Mouse (Mus musculus) heart, adult 9 months (tissue): Measurements from ENCODE around the gene Slc30a3.
A peak's percentile ranks its signal among the peaks of the same experiment; 100 is the strongest.

Source experiments
- DNase-seq, 2 experiments: peaks; one replicate each; pipeline ENCODE4 v3.0.0; 2022; ENCODE audit warnings: low spot score in 2 of 2

Slc30a3 gene

DNA sequence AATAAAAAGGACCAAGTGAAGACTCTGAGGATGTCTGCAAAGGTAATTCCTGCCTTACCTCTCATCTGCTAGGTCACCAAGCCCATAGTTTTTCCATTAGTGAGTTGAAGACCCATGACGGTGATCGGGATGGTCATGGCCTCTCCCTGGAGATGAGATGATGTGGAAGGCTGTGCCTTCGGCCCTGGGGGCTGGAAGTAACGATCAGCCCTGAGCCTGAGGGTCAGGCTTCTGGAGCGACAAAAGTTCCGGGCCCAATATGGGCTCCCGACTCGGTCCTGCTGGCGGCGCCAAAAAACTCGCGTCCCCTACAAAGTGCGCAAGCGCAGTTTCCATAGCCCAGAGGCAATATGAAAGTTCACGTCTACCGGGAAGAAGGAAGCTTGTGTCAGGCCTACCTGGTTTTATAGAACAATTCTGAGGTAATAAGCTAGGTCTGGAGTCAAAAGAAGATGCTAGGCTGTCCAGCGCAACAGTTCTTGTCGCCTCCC, at the start of gene Slc30a3:
TSS of gene Slc30a3 (minus strand) at position 238 of the 491 bp plus-strand sequence.
- no peak for DNase-seq

DNA sequence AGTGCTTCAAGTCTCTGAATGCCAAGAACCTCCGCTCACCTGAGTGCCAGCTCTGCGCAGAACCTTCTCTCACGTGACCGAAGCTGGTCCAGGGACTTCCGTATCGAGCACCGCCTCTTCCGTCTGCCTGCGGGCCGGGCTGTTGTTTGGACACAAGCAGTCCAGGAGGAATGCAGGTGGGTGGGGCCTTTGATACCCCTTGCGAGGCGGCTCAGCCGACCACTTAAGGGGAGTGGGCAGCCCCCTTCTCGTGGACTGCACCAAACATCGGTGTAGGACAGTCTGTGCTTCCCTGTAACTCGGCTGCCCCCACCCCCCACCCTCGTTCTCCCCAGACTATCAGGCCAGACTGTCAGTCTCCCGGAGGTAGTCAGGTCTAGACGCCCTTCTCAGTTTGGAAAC, 46.1 kb upstream of the Slc30a3 start, which contains the start of gene Mpv17:
TSS of gene Mpv17 (minus strand) at position 100 of the 402 bp plus-strand sequence.
- DNase-seq: peak; percentile 83 to 90

DNA sequence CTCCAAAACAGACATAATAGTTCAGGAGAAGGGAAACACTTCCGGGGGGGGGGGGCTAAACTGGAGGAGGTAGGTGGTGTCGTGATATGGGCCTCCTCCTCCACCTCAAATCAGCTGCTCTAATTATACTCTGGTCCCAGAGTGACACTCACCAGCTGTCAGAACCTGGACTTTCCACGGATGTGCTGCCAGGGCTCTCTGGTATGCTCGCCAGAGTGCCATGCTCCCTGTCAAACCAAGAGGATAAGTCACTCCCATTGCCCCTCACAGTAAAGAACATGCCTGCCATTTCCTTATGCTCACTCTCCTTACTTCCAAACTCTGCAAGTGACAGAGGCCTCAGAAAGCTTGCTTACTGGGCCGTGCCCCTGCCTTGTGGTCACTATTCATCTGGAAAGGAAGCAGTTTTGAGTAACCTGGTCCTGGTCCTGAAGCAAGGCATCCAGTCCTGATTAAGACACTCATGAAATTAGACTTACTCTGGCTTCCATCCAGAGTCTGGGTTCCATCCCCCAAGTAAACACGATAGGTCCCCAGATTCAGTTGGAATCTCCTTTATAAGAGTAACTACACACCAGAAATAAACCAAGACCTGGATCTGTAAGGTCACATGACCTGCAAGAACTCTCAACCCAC, 45.6 kb upstream of the Slc30a3 start:
- DNase-seq: peak; percentile 55

DNA sequence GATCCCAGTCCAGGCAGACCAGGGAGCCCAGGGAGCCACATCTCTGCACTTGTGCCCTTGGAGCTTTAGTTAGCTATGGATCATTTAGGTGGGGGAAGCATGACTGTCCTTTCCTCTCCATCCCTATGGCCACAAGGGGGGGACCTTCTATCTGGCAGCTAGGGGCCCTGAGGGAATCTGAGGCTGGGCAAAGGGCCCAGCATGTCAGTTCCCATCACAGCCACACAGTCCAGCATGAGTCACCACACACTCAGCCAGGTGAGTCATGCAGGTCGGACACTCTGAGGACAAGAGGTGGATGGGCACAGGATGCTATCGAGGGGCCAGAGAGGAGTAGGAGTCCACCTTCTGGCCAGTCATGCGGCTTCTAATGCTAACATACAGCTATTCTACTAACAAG, 43.7 kb upstream of the Slc30a3 start:
- peak; percentile 35 to 63 for DNase-seq

DNA sequence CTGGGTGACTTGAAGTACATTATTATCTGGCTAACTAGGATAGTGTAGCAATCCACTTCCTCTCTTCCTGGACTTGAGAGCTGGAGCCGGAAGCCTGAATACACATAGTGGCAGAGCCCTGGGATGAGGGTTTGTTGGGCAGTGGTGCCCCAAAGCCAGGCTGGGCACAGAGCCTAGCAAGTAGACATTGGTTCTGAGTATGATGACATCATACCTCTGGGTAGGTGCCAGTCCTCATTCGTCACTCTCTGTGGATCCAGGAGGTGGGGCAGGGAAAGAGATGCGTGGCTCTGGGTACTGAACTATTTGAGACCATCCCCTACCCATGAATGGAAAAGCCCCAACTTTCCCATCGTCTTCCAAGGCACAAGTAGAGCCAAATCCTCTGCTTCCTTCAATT, 41.7 kb upstream of the Slc30a3 start:
- no peak for DNase-seq

DNA sequence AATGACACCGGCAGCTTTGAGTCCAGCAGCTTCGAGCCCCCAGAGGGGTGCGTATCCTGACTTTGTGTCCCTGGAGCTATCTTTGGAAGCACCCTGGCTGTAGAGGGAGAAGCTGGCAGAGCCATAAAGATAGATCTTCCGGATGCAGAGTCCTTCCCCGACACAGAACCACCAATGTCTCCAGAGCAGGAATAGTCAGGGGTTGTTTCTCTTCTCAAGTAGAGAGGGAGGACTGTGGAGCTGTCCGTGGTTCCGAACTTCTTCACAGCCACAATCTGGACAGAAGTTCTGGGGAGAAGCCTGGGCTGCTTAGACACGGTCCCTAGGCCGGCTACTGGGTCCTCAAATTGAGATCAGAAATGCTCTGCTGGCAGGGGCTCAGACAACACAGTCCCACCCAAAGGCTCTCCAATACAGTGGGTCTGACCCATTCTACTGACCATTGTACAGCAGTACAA, 31.0 kb upstream of the Slc30a3 start:
- no peak for DNase-seq

DNA sequence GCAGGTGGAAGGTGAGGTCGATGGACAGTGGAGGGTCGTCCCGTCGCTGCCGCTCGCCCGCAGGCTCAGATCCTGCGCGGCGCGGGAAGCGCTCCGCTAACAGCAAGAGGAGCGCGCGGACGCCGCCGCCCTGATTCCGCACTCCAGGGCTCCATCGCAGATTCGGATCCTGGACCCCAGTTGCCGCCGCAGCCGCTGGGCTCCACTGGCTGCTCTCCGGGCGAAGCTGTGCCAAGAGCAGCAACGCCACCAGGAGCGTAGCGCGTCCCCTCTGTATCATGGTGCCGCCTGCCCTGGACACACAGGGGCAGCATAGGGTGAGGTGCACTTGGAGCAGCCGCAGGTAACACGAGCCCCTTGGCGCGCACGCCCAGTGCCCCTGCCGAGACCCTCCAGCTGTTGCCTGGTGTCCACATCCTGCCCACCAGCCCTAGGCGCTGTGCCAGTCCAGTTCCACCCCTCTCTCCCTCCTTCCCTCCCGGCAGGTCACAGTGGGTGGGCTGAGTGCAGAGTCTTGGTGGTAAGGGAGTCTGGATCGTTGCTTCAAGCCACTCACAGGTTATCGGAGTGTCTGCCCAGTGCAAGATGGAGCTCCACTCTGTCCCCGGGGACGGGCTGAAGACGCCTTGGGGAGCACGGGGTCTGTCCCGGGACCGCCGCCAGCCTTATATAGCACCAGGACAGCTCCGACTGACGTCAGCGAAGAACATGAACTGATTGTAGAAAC, 30.4 kb upstream of the Slc30a3 start, which contains the start of gene Ucn:
TSS of gene Ucn (minus strand) at position 589 of the 727 bp plus-strand sequence.
- DNase-seq: peak in 1 of 2 experiments; percentile 21

DNA sequence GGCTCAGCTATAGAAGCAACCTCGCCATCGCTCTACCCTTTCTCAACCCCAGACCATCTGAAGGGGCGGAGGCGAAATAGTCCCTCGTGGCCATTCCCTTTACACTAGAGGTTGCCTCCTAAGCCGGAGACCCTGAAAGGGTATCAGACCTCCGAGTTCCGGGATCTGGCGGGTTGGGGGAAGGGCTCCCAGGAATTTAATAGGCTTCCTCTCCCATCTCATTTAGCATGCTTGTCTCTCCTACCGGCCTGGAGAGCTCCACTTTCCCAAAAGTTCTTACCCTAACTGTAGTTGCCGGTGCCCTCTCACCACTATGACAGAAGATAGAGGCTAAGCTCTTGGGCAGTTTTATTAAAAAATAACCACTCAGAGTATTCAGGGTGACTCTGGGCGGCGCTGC, 29.6 kb upstream of the Slc30a3 start:
- DNase-seq: no peak

DNA sequence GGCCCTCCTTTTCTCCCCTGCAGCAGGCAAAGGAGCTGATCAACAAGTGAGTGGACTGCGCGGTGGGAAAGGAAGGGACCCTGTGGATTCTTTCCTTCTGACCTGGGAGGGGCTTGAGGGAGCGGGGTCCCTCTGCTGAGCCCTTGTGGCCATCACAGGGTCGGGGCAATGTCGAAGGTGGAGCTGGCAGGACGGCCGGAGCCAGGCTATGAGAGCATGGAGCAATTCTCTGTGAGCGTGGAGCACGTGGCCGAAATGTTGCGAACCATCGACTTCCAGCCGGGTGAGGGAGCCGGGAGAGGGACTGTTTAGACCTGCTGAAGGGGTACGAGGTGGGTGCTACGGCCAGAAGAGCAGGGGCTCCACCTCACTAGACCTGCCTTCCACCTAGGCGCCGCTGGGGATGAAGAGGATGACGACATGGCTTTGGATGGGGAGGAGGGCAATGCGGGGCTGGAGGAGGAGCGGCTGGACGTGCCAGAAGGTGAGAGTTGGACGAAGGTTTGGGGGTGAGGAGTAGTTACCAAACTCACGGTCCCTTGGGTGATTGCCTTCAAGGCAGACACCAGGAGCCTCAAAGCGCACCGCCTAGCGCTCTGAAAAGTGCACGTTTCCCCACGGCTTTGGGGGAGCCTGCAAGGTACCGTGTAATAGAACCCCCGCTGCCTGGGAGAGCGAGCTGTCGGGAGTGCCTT, 28.8 kb upstream of the Slc30a3 start:
- DNase-seq: no peak

DNA sequence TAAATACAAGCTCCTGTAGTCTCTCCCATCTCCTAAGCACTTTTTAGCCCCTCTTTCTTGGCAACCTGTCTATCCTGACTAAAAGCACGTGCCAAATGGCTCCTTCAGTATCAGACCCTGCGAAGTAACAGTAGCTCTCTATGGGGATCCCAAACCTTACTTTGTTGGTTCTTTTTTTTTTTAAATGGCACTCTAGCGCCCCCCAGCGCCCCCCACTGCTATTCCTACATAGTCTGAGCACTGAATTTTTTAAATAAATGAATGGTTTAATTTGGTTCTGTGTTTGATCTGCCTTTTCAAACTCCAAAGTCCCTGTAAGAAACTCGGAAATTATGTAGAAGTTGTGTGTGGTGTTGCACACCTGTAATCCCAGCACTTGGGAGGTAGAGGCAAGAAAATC, 18.0 kb upstream of the Slc30a3 start:
- DNase-seq: no peak

DNA sequence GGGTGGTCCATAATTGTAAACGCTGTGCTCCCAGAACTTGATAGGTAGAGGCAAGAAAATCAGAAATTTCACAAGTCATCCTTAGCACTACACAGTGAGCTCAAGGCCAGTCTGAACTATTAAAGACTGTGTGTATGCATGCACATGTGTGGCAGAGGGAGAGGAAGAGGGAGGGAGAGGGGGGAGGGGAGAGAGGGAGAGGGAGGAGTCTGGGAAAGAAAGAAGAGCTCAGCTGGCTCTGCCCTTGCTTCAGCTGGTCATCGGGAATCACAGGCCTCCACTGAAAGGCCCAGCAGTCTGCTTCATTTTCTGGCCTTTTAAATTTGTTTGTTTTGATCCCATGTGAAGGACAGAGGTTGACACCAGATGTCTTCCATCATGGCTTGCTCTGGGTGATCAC, 15.4 kb upstream of the Slc30a3 start:
- no peak for DNase-seq

DNA sequence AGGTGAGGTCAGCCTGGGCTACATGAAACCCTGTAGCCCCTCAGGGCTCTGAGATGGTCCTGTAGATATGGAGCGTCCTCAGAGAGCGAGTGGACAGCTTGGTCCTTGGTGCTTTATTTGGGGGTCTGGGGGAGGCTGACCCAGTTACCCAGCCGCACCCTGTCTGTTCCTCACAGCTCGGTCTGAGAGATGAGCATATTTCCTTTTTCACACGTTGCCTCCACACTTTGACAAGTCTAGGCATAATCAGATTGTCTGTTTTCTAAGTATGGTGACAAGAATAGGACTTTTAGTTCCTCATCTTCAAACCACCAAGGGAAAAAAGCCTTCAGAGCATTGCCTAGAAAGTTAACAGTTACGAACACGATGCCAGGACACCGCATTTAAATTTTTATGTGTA, 13.1 kb upstream of the Slc30a3 start:
- DNase-seq: no peak

DNA sequence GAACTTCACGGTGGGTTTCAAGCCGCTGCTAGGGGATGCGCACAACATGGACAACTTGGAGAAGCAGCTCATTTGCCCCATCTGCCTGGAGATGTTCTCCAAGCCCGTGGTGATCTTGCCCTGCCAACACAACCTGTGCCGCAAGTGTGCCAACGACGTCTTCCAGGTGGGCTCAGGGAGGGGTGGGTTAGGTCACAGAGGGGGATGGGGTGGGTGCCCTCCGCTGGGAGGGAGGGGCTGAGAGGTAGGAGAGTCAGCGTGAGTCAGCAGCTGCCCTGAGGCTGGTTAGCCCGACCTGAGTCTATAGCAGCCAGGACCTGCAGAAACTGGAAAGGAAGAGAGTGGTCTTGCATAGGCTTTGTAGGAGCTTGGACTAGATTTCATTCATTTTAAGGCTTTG, 8.9 kb upstream of the Slc30a3 start:
- no peak for DNase-seq

DNA sequence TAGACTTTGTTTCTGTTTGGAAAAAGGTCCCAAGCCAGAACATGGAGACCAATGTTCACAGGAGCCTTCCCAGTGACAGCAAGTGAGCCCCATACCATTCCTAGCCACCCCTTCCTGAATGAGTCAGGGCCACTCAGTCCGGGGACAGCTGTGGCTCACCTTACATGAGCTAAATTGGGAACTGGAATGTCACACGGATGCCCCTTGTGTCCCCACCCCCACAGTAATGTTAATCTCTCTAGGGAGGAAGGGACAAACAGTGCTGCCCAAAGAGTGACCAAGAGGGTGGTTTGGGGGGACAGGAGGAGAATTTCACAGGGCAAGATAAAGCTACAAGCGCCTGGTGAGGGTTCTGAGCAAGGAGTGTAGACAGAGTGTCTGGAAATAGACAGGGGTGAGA, 8.3 kb upstream of the Slc30a3 start, which contains the start of gene Trim54:
TSS of gene Trim54 (plus strand) at position 359 of the 400 bp plus-strand sequence.
- DNase-seq: peak; percentile 70 to 75

DNA sequence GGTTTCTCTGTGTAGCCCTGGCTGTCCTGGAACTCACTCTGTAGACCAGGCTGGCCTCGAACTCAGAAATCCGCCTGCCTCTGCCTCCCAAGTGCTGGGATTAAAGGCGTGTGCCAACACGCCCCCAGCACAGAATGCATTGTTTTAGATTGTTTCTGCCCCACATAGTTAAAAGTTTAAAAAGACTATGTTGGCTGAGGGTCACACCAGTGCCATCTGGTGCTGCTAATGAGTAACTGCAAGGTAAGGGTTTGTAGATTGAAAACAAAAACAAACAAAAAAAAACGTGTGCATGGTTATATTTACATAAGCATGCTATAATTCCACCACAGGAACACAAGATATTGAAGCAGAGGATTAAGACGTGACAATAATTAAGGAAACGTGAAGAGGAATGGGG, 2.7 kb upstream of the Slc30a3 start:
- no peak for DNase-seq

DNA sequence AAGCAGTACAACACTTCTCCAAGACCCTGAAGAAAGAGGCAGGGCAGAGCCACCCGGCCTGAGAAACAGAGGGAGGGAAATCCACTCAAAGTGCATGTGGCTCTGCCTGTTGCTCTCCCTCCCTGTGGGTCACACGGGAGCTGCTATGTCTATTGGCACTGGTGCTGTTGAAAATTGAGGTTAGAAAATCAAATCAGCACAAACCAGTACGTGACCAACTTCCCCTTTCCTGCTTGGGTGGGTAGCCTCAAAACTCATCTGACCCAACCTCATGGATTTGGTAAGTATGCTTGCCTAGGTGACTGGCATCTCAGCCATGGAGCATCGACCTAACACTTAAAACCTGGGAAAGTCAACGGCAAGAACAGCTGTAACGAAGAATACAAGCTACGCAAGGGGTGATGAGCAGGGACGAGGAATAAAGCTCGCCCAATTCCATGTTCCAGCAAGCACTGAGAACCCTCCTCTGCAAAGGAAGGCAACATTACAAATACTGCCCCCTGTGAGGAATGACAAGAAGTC, 2.2 kb downstream of the Slc30a3 start, which contains the start of gene Dnajc5g:
TSS of gene Dnajc5g (plus strand) at position 472 of the 522 bp plus-strand sequence.
- DNase-seq: no peak

DNA sequence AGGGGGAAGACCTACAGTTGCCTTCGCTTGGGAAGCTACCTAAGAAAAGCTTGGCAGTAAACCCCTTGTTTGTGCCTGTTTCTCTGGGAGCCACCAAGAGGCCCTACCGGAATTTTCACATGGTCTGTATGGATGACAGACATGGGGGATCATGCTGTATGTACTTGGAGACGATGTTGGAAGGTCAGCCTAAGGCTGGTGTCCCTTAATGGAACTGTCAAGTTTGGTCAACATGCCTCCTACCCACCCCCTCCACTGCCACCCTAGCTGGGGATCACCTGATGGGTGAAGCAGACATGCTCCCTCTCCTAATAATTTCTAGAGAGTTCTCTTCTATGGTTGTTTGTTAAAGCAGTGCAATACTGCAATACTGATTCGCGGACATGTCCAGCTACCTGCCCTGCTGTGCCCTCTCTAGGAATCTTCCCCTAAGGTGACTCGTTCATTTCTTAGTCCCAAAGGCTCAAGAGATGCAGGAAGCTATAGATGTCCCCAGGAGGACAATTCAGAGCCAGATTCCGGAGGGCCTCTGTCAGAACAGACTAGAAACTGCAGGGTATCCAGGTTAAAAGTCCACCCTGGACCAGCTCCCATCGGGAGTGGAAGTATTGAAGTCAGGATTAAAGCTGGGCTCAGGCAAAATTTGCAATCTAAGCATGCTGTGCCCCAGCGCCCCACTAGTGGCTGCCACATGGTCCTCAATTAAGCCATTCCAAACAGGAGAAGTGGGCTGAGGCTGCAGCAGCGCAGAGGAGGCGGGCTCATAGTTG, 12.1 kb downstream of the Slc30a3 start:
- no peak for DNase-seq

DNA sequence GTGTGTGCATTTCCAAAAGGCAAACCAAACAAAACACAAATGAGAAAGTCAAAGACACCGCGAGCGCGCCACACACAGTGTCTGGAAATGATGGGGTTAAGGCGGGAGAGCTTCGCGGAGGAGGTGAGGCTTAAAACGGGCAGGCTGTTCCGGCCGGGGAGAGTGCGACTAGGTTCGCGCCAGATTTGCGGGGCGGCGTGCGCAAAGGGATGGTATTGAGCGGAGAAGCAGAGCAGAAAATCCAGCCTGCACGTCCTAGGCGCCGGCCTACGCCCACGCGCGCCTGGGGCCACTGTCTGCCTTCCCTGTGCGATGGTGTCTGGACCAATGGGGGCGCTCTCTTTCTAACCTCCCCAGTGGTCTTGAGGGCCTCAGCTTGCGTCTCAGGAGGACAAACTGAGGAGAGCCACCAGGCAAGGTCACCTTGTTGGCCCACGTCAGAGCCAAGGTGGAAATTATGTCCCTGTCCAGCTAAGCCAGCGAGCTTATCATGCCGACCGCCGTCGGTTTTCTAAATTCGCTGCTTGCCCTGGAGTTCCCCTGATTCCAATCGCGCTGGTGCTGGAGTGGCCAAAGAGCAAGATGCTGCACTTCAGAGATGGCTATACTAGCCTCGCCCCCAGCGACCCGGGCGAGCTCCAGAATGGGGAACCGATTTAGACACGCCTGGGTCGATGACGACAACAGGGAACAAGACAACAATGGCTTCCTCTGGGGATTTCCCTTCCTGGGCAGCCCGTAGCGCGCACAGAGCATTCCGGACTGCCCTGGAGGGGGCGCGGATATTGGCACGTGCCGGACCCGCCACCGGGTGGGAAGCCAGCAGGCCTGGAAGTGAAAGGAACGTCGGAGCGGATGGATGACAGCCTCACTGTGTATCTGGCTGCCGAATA, 13.0 kb downstream of the Slc30a3 start:
- DNase-seq: peak; percentile 72 to 75

DNA sequence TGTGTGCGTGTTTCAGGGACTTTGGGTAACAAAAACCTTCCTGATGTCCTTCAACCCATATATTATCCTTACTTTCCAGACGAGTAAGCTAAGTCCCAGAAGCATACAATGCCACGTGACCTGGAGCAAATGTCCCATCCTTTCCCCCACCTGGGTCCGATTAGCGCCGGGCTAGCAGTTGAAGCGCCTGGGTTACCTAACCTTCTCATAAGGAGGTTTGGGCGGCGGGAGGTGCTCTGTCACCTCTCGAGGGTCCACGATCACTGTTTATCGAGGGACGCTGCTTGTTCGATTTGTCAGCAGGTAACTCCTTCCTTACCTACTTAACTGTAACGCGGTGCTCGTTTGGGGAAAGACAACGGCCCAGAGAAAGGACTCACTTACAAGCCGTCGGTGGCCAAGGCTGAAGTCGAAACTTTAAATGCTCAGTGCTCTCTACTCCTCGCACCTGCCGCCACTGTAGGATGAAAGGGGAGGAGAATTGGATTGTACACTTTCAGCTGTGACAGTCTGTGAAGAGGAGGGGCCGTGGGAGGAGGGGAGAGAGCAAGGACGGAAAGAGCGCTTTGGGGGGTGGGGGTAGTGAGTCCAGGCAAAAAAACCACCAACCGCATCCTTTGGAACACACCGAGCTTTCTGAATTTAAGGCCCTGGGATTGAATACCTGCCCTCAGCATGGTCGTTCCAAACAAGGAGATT, 13.8 kb downstream of the Slc30a3 start:
- DNase-seq: no peak
